Mouse (Mus musculus): ENCODE measurements around the gene Dmbt1. TPM values are rescaled to one million over a fixed set of nuclear protein-coding genes. Genes with fewer than 3 reads are reported as not detected.
"Not testable (repeated sequence)": the region's sequence is repeated elsewhere in the genome, so short reads cannot be mapped to it uniquely, and the experiment has no call there.

The Dmbt1 gene
- polyA plus RNA-seq, 1 experiment from 2014 or later: not detected

DNA sequence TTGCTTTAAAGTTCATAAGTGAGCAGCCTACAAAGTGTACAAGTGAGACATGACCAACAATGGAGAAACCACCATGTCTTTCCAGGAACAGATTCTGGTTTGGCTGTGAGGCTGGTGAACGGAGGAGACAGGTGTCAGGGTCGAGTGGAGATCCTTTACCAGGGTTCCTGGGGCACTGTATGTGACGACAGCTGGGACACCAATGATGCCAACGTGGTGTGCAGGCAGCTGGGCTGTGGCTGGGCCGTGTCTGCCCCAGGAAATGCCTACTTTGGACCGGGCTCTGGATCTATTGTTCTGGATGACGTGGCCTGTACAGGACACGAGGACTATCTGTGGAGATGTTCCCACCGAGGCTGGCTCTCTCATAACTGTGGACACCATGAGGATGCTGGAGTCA, 26.1 kb downstream of the Dmbt1 start:
- not testable (repeated sequence) for H3K27ac ChIP-seq (replicated peaks); H3K27me3 ChIP-seq; H3K4me3 ChIP-seq; H3K36me3 ChIP-seq; H3K4me1 ChIP-seq; H3K9ac ChIP-seq (replicated peaks); H3K9me3 ChIP-seq; H3K4me2 ChIP-seq (replicated peaks); ATAC-seq (ENCODE audit: low FRiP score, low read depth)
- WGBS: 84% methylated on average over 9 of the region's 9 CpGs

DNA sequence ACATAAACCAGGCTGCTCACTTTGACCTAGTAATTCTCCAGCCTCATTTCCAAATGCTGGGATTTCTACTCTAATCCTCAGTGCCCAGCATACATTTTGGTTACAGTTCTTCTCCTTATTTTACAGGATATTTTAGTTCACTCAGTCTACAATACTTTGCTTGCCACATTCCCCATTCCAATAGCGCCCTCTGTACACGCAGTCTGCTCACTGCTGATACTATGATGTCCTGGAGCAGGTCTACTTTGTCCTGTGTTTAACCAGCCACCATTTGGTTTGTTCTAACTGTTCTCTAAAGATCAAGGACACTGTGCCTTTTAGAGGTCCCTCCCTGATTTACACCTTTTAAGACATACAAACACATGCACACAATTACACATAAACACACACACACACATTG, 28.0 kb downstream of the Dmbt1 start:
- not testable (repeated sequence) for H3K4me2 ChIP-seq (replicated peaks); ATAC-seq (ENCODE audit: low FRiP score, low read depth); H3K9me3 ChIP-seq; H3K27me3 ChIP-seq; H3K9ac ChIP-seq (replicated peaks); H3K27ac ChIP-seq (replicated peaks); H3K36me3 ChIP-seq; H3K4me3 ChIP-seq; H3K4me1 ChIP-seq
- 72% methylated on average over 2 of the region's 2 CpGs for WGBS

DNA sequence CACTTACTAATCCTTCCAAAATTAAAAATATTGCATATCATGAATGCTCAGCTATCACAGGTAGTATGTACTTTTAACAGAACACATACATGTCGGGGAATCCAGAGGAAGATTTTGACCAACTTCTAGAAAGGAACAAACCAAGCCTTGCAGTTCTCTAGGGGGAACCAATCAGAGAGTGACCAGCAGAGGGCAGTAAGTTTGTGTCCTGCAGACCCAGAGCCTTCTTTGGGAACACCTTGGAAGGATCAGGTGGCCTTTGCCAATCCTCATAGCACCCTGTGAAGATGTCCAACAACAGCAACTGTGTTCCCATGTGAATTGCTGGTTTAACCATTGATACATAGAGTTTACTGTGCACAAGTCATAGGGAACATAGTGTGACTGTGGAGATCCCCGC, 30.7 kb downstream of the Dmbt1 start:
- 88% methylated on average over 2 of the region's 2 CpGs for WGBS
- H3K27ac ChIP-seq (replicated peaks): no peak overlapping the region
- no peaks in the 10 kb centered on the region for H3K27me3 ChIP-seq
- ATAC-seq (ENCODE audit: low FRiP score, low read depth): no peak
- H3K4me1 ChIP-seq: no peaks in the 10 kb centered on the region
- H3K4me2 ChIP-seq (replicated peaks): no peak overlapping the region
- no peak overlapping the region for H3K4me3 ChIP-seq
- no peaks in the 10 kb centered on the region for H3K36me3 ChIP-seq
- no peaks in the 10 kb centered on the region for H3K9me3 ChIP-seq
- H3K9ac ChIP-seq (replicated peaks): no peak overlapping the region

DNA sequence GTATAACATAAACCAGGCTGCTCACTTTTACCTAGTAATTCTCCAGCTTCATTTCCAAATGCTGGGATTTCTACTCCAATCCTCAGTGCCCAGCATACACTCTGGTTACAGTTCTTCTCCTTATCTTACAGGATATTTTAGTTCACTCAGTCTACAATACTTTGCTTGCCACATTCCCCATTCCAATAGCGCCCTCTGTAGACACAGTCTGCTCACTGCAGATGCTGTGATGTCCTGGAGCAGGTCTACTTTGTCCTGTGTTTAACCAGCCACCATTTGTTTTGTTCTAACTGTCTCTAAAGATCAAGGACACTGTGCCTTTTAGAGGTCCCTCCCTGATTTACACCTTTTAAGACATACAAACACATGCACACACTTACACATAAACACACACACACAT, 36.3 kb downstream of the Dmbt1 start:
- not testable (repeated sequence) for H3K4me3 ChIP-seq; H3K4me1 ChIP-seq; ATAC-seq (ENCODE audit: low FRiP score, low read depth); H3K36me3 ChIP-seq; H3K27ac ChIP-seq (replicated peaks); H3K27me3 ChIP-seq; H3K9ac ChIP-seq (replicated peaks); H3K9me3 ChIP-seq; H3K4me2 ChIP-seq (replicated peaks)
- 3% methylated on average over 1 of the region's 1 CpGs for WGBS

DNA sequence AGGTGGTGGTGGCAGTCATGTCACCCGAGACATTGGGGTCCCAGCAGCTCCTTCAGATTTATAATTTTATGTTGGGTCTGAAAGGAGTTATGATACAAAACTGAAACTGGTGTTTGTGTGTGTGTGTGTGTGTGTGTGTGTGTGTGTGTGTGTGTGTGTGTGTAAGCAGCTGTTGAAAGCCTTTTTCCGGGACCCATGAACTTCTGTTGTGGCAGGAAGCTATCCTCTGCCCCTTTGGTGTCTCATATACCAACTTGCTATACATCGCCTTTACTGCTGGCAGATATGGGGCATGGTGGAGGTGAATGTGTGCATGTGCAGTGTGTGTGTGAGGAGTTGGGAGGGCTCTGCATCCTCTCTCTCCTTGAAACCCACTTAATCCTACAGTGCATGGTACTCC, 41.6 kb downstream of the Dmbt1 start:
- H3K9ac ChIP-seq (replicated peaks); H3K27ac ChIP-seq (replicated peaks); H3K36me3 ChIP-seq; H3K4me2 ChIP-seq (replicated peaks); H3K9me3 ChIP-seq; H3K4me3 ChIP-seq; ATAC-seq (ENCODE audit: low FRiP score, low read depth); H3K4me1 ChIP-seq; H3K27me3 ChIP-seq: not testable (repeated sequence)
- WGBS: 94% methylated on average over 3 of the region's 3 CpGs

DNA sequence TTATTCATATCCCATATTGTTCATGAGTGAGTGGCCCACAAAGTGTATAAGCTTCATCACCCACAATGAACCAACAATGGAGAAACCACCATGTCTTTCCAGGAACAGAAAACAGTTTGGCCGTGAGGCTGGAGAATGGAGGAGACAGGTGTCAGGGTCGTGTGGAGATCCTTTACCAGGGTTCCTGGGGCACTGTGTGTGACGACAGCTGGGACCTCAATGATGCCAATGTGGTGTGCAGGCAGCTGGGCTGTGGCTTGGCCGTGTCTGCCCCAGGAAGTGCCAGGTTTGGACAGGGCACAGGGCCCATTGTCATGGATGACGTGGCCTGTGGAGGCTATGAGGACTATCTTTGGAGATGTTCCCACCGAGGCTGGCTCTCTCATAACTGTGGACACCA, 42.2 kb downstream of the Dmbt1 start:
- 84% methylated on average over 6 of the region's 6 CpGs for WGBS
- not testable (repeated sequence) for H3K27ac ChIP-seq (replicated peaks); H3K4me1 ChIP-seq; H3K4me3 ChIP-seq; H3K9me3 ChIP-seq; H3K9ac ChIP-seq (replicated peaks); H3K36me3 ChIP-seq; ATAC-seq (ENCODE audit: low FRiP score, low read depth); H3K27me3 ChIP-seq; H3K4me2 ChIP-seq (replicated peaks)

DNA sequence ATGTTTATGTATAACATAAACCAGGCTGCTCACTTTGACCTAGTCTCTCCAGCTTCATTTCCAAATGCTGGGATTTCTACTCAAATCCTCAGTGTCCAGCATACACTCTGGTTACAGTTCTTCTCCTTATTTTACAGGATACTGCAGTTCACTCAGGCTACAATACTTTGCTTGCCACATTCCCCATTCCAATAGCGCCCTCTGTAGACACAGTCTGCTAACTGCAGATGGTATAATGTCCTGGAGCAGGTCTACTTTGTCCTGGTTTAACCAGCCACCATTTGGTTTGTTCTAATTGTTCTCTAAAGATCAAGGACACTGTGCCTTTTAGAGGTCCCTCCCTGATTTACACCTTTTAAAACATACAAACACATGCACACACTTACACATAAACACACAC, 44.1 kb downstream of the Dmbt1 start:
- WGBS: 3% methylated on average over 1 of the region's 1 CpGs
- H3K9ac ChIP-seq (replicated peaks): no peak overlapping the region
- no peak overlapping the region for H3K4me3 ChIP-seq
- H3K9me3 ChIP-seq: no peaks in the 10 kb centered on the region
- no peak for ATAC-seq (ENCODE audit: low FRiP score, low read depth)
- H3K27me3 ChIP-seq: no peaks in the 10 kb centered on the region
- H3K4me1 ChIP-seq: no peaks in the 10 kb centered on the region
- H3K36me3 ChIP-seq: no peaks in the 10 kb centered on the region
- no peak overlapping the region for H3K27ac ChIP-seq (replicated peaks)
- no peak overlapping the region for H3K4me2 ChIP-seq (replicated peaks)

DNA sequence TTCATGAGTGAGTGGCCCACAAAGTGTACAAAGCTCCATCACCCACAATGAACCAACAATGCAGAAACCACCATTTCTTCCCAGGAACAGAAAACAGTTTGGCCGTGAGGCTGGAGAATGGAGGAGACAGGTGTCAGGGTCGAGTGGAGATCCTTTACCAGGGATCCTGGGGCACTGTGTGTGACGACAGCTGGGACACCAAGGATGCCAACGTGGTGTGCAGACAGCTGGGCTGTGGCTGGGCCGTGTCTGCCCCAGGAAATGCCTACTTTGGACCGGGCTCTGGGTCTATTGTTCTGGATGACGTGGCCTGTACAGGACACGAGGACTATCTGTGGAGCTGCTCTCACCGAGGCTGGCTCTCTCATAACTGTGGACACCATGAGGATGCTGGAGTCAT, 50.5 kb downstream of the Dmbt1 start:
- not testable (repeated sequence) for H3K9ac ChIP-seq (replicated peaks); H3K4me2 ChIP-seq (replicated peaks); H3K27me3 ChIP-seq; H3K36me3 ChIP-seq; H3K4me3 ChIP-seq; ATAC-seq (ENCODE audit: low FRiP score, low read depth); H3K4me1 ChIP-seq; H3K27ac ChIP-seq (replicated peaks); H3K9me3 ChIP-seq
- 85% methylated on average over 9 of the region's 9 CpGs for WGBS

DNA sequence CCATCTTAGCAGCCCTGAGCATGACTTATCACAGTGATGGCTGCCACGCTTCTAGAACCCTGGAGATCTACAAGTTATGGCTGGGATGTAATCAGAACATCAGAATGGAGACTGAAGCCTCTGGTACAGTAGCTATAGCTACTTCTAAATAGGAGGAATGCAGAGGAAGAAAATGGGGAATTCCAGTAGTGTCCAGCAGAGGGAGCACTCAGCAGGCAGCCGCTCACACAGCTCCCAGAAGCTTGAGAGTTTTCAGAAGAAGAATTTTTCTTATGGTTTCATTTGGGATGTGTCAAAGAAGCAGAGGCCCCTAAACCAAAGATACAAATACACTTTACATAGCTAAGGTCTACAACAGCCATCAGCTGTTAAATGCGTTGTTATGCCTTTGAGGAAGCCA, 80.6 kb downstream of the Dmbt1 start:
- WGBS: 23% methylated on average over 3 of the region's 3 CpGs

DNA sequence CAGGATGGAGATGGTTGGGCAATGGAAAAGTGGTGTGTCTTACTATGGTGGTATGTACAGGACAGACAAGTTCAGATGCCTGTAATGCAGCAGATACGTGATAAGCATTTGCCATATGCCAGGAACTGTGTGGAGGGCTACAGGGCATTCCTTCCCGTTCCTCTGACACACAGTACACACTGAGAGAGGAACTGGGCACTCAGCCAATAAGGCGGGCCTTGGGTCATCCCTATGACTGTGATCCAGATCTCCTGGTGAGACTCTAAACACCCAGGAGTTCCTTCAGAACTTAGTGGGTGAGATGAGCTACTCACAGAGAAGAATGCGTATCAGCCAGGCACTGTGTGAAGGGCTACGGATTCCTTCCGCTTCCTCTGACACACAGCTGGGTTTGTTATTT, 81.8 kb downstream of the Dmbt1 start:
- 82% methylated on average over 6 of the region's 6 CpGs for WGBS
- Histone ChIP-seq H3K9me3 (no peaks in the 10 kb centered on the region), H3K27me3 (no peaks in the 10 kb centered on the region), H3K4me3 (no peak overlapping the region), H3K9ac (replicated peaks) (no peak overlapping the region), H3K27ac (replicated peaks) (no peak overlapping the region), H3K4me2 (replicated peaks) (no peak overlapping the region), H3K4me1 (no peaks in the 10 kb centered on the region), H3K36me3 (no peaks in the 10 kb centered on the region)
- no peak for ATAC-seq (ENCODE audit: low FRiP score, low read depth)

More for the DNA sequence above, 80.6 kb downstream of the Dmbt1 start:
- ATAC-seq (ENCODE audit: low FRiP score, low read depth): no peak
- no peaks in the 10 kb centered on the region for H3K4me1 ChIP-seq
- H3K4me3 ChIP-seq: no peak overlapping the region
- no peaks in the 10 kb centered on the region for H3K9me3 ChIP-seq
- H3K4me2 ChIP-seq (replicated peaks): no peak overlapping the region
- H3K27ac ChIP-seq (replicated peaks): no peak overlapping the region
- H3K9ac ChIP-seq (replicated peaks): no peak overlapping the region
- no peaks in the 10 kb centered on the region for H3K27me3 ChIP-seq
- no peaks in the 10 kb centered on the region for H3K36me3 ChIP-seq

DNA sequence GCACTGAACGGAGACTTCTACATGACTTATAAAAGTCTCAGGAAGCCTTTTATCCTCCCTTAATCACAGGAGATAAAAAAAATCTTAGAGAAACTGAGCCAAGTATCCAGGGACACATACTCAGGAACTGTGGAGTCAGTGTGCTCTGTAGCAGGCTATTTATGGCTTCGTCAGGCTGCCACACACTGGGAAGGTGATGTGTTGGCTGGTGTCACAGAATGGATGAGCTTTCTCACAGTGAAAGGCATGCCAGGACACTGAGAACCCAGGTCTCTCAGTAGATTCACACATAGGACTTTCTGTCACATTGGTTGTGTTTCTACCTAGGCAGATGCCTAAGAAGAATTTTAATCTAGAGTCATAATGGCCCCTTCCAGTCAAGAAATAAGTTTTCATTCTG, 82.6 kb downstream of the Dmbt1 start:
- H3K4me2 ChIP-seq (replicated peaks): no peak overlapping the region
- H3K9me3 ChIP-seq: no peaks in the 10 kb centered on the region
- no peaks in the 10 kb centered on the region for H3K4me1 ChIP-seq
- no peak for ATAC-seq (ENCODE audit: low FRiP score, low read depth)
- 86% methylated on average over 2 of the region's 2 CpGs for WGBS
- H3K9ac ChIP-seq (replicated peaks): no peak overlapping the region
- H3K27ac ChIP-seq (replicated peaks): no peak overlapping the region
- no peaks in the 10 kb centered on the region for H3K36me3 ChIP-seq
- no peaks in the 10 kb centered on the region for H3K27me3 ChIP-seq
- no peak overlapping the region for H3K4me3 ChIP-seq

DNA sequence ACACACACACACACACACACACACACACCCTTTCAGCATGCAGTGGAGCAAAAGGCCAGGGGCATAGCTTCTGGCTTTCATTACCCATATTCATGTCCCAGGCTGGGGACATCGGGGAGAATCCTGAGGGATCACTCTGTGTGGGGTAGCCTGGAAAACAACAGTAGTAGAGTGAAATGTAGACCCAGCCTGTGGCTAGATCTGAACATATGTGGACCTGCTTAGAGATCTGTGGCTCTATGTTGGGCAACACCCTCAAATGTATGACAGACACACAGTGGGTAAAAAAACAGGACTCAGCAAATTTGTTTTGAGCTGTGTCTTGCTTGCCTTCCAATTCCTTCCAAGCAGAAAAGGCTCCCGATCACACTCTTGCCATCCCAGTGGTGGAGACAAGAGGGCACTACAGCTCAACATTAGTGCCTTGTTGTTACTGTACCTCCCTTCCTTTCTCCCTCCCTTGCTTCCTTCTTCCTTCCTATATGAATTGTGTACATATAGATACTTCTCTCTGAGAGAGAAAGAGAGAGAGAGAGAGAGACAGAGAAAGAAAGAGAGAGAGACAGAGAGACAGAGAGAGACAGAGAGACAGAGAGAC, 90.5 kb downstream of the Dmbt1 start:
- 87% methylated on average over 2 of the region's 2 CpGs for WGBS
- Histone ChIP-seq H3K4me3 (no peak overlapping the region), H3K9me3 (no peaks in the 10 kb centered on the region), H3K9ac (replicated peaks) (no peak overlapping the region), H3K36me3 (no peaks in the 10 kb centered on the region), H3K4me1 (no peaks in the 10 kb centered on the region), H3K27ac (replicated peaks) (no peak overlapping the region), H3K27me3 (no peaks in the 10 kb centered on the region), H3K4me2 (replicated peaks) (no peak overlapping the region)
- no peak for ATAC-seq (ENCODE audit: low FRiP score, low read depth)

DNA sequence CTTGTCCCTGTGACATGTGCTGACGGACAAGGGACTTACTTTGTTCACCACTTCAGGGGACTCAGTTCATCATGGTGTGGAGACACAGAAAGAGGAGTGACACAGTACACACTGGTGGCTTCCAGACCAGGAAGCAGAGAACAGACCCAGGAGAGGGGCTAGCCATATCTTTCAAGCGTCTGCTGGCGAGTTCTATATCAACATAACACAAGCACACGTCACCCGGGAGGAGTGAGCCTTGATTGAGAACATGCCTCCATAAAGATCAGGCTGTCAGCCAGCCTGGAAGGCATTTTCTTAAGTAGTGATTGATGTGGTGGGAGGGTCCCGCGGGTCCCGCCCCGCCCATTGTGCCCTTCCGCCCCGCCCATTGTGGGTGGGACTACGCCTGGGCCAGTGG, 98.2 kb downstream of the Dmbt1 start:
- no peak overlapping the region for H3K4me2 ChIP-seq (replicated peaks)
- no peak overlapping the region for H3K4me3 ChIP-seq
- H3K9ac ChIP-seq (replicated peaks): no peak overlapping the region
- no peaks in the 10 kb centered on the region for H3K27me3 ChIP-seq
- no peak for ATAC-seq (ENCODE audit: low FRiP score, low read depth)
- WGBS: 84% methylated on average over 12 of the region's 12 CpGs
- H3K36me3 ChIP-seq: no peaks in the 10 kb centered on the region
- no peaks in the 10 kb centered on the region for H3K4me1 ChIP-seq
- no peaks in the 10 kb centered on the region for H3K9me3 ChIP-seq
- no peak overlapping the region for H3K27ac ChIP-seq (replicated peaks)
